Mouse (Mus musculus): ENCODE results near the gene Myo16. TPM values are rescaled to one million over a fixed set of nuclear protein-coding genes. Genes with fewer than 3 reads are reported as not detected.

Gene Myo16
- polyA plus RNA-seq, 1 experiment, result 0.44 TPM

DNA sequence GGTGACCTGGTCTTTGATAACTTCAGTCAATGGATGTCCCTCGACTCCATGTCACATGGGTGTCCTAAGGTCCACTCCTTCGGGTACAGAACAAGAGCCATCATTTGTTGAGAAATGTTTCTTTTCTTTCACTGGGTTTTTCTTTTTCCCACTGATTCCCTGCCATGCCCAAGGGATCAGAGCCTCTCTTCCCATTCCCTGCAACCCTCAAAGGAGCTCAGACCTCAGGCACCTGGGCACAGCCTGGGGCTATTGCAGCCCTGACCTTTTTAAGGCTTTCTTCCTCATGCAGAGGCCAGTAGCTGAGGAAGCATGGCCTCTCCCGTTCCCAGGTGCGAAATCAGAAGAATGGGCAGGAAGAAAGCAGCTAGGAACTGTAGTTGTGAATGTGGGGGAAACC, 23.4 kb downstream of the Myo16 start:
- Histone ChIP-seq H3K27ac (ENCODE audit: control insufficient read depth, insufficient read depth, low read depth, low read length) (no peak overlapping the region), H3K36me3 (ENCODE audit: control insufficient read depth, insufficient read depth, low read length) (no peaks in the 10 kb centered on the region), H3K4me1 (ENCODE audit: control insufficient read depth, insufficient read depth, low read length) (no peaks in the 10 kb centered on the region), H3K4me3 (ENCODE audit: control insufficient read depth, low read depth, low read length) (no peak overlapping the region), H3K27me3 (ENCODE audit: control insufficient read depth, insufficient read depth, low read length) (no peaks in the 10 kb centered on the region)
- TF ChIP-seq CTCF (IDR thresholded peaks at IDR 0.05; ENCODE audit: control insufficient read depth, insufficient read depth, insufficient replicate concordance, low read depth, low read length), result no peak
- no peak for TF ChIP-seq POLR2A (IDR thresholded peaks at IDR 0.05; ENCODE audit: control insufficient read depth, low read depth, low read length)

DNA sequence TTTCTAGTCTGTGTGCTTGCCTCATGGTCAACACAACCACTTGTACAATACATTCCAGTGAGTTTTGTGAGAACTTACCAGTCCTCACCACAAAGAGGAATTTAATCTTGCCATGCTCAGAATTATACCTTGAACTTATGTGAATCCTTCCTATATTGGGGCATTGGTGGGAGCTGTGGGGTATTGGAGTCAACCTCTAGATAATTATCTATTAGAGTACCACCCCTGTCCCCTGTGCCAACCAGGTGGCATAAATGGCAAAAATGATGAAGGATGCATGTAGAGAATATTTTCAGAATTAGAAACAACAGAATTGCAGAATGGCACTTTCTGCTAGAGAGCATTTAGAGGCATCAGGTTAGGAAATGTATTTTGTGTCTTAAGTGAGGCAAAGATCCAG, 25.3 kb downstream of the Myo16 start:
- Histone ChIP-seq H3K36me3 (ENCODE audit: control insufficient read depth, insufficient read depth, low read length) (no peaks in the 10 kb centered on the region), H3K27me3 (ENCODE audit: control insufficient read depth, insufficient read depth, low read length) (no peaks in the 10 kb centered on the region), H3K27ac (ENCODE audit: control insufficient read depth, insufficient read depth, low read depth, low read length) (no peak overlapping the region), H3K4me1 (ENCODE audit: control insufficient read depth, insufficient read depth, low read length) (no peaks in the 10 kb centered on the region), H3K4me3 (ENCODE audit: control insufficient read depth, low read depth, low read length) (no peak overlapping the region)
- TF ChIP-seq POLR2A (IDR thresholded peaks at IDR 0.05; ENCODE audit: control insufficient read depth, low read depth, low read length) (no peak), CTCF (IDR thresholded peaks at IDR 0.05; ENCODE audit: control insufficient read depth, insufficient read depth, insufficient replicate concordance, low read depth, low read length) (no peak)

DNA sequence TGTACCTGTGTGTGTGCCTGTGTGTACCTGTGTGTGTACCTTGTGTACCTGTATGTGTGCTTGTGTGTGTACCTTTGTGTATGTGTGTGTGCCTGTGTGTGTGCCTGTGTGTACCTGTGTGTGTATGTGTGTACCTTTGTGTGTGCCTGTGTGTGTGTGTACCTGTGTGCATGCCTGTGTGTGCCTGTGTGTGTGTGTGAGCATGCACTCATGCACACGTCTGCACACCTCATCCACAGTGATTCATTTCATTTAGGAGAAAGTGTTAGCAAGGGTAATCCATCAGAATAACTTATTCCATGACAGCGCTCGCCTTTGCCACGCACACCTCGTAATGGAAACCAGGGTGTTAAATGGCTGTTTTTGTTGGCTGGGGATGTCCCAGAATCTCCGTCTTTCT, 36.9 kb downstream of the Myo16 start:
- TF ChIP-seq POLR2A (IDR thresholded peaks at IDR 0.05; ENCODE audit: control insufficient read depth, low read depth, low read length) (no peak), CTCF (IDR thresholded peaks at IDR 0.05; ENCODE audit: control insufficient read depth, insufficient read depth, insufficient replicate concordance, low read depth, low read length) (no peak)
- Histone ChIP-seq H3K4me1 (ENCODE audit: control insufficient read depth, insufficient read depth, low read length) (no peaks in the 10 kb centered on the region), H3K36me3 (ENCODE audit: control insufficient read depth, insufficient read depth, low read length) (no peaks in the 10 kb centered on the region), H3K4me3 (ENCODE audit: control insufficient read depth, low read depth, low read length) (no peak overlapping the region), H3K27ac (ENCODE audit: control insufficient read depth, insufficient read depth, low read depth, low read length) (no peak overlapping the region), H3K27me3 (ENCODE audit: control insufficient read depth, insufficient read depth, low read length) (no peaks in the 10 kb centered on the region)

DNA sequence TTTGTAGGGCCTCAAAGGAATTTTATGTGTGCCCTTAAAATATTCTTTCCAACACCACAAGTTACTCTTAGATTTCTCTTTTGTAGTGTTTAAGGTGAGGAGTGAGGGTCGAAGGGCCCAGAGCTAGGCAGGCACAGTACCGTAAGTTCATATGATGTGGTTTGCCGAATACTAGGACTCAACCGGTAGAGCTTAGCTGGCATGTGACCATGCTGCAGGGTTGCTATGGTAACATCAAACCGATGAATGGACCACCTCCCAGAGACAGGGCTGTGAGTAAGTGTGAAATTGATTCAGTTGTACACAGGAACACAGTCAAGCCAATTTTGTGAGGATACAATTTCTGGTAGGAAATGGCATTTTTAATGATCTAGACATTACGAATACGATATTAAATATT, 44.5 kb downstream of the Myo16 start:
- TF ChIP-seq POLR2A (IDR thresholded peaks at IDR 0.05; ENCODE audit: control insufficient read depth, low read depth, low read length), result no peak
- no peak for TF ChIP-seq CTCF (IDR thresholded peaks at IDR 0.05; ENCODE audit: control insufficient read depth, insufficient read depth, insufficient replicate concordance, low read depth, low read length)
- no peaks in the 10 kb centered on the region for H3K27me3 ChIP-seq (ENCODE audit: control insufficient read depth, insufficient read depth, low read length)
- H3K4me1 ChIP-seq (ENCODE audit: control insufficient read depth, insufficient read depth, low read length), result no peaks in the 10 kb centered on the region
- no peaks in the 10 kb centered on the region for H3K36me3 ChIP-seq (ENCODE audit: control insufficient read depth, insufficient read depth, low read length)
- no peak overlapping the region for H3K27ac ChIP-seq (ENCODE audit: control insufficient read depth, insufficient read depth, low read depth, low read length)
- no peak overlapping the region for H3K4me3 ChIP-seq (ENCODE audit: control insufficient read depth, low read depth, low read length)

DNA sequence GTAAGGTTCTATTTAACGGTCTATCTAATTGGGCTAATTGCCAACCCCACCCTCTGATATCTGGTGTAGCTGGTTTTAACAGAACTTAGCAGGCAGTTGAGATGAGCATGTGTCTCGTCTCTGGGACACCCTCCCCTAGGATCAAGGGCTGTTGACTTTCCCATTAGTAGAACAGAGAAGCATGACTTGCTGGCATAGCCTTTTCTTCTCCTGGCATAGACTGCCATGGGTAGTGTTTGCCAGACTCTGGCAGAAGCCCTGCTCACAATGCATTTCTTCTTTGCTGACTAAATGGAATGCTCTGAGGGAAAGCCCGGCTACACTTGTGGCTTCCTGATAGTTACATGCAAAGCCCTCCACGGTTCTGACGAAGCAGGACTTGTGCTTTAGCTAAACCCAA, 45.6 kb downstream of the Myo16 start:
- Histone ChIP-seq H3K4me3 (ENCODE audit: control insufficient read depth, low read depth, low read length) (no peak overlapping the region), H3K4me1 (ENCODE audit: control insufficient read depth, insufficient read depth, low read length) (no peaks in the 10 kb centered on the region), H3K27me3 (ENCODE audit: control insufficient read depth, insufficient read depth, low read length) (no peaks in the 10 kb centered on the region), H3K27ac (ENCODE audit: control insufficient read depth, insufficient read depth, low read depth, low read length) (no peak overlapping the region), H3K36me3 (ENCODE audit: control insufficient read depth, insufficient read depth, low read length) (no peaks in the 10 kb centered on the region)
- TF ChIP-seq POLR2A (IDR thresholded peaks at IDR 0.05; ENCODE audit: control insufficient read depth, low read depth, low read length) (no peak), CTCF (IDR thresholded peaks at IDR 0.05; ENCODE audit: control insufficient read depth, insufficient read depth, insufficient replicate concordance, low read depth, low read length) (no peak)

DNA sequence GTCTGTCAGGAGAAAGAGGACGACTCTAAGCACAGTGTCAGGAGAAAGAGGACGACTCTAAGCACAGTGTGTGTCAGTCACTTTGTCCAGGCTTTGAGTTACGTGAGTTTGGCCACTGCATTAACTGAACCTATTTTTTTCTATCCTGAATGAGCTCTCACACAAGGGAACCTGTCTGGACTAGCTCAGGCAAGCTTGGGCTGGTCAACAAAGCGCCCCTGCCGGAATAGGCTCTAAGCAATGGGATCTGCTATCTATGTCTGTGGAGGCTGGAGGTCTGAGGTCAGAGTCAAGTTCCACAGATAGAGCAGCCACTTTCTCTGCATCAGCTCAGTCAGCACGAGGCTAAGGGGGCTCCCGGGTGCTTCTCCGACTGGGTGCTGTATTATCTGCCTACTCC, 46.3 kb downstream of the Myo16 start:
- H3K4me3 ChIP-seq (ENCODE audit: control insufficient read depth, low read depth, low read length), result no peak overlapping the region
- no peak overlapping the region for H3K27ac ChIP-seq (ENCODE audit: control insufficient read depth, insufficient read depth, low read depth, low read length)
- H3K36me3 ChIP-seq (ENCODE audit: control insufficient read depth, insufficient read depth, low read length), result no peaks in the 10 kb centered on the region
- no peak for TF ChIP-seq CTCF (IDR thresholded peaks at IDR 0.05; ENCODE audit: control insufficient read depth, insufficient read depth, insufficient replicate concordance, low read depth, low read length)
- no peak for TF ChIP-seq POLR2A (IDR thresholded peaks at IDR 0.05; ENCODE audit: control insufficient read depth, low read depth, low read length)
- no peaks in the 10 kb centered on the region for H3K4me1 ChIP-seq (ENCODE audit: control insufficient read depth, insufficient read depth, low read length)
- H3K27me3 ChIP-seq (ENCODE audit: control insufficient read depth, insufficient read depth, low read length), result no peaks in the 10 kb centered on the region

DNA sequence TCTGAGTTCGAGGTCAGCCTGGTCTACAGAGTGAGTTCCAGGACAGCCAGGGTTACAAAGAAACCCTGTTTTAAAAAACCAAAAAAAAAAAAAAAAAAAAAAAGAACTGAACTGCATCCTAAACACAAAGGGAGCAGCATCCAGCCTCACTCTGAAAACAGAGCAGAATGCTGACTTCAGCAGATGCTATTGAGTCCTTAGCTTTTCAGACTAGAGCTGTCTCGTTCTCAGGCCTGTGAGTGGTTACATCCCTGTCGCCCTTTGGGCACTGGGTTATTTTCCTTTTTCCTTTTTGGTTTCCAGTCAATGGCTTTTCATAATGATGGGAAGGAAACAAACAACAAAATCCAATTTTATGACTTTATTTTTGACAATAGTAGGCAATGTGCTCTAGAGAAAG, 61.3 kb downstream of the Myo16 start:
- no peaks in the 10 kb centered on the region for H3K27me3 ChIP-seq (ENCODE audit: control insufficient read depth, insufficient read depth, low read length)
- TF ChIP-seq CTCF (IDR thresholded peaks at IDR 0.05; ENCODE audit: control insufficient read depth, insufficient read depth, insufficient replicate concordance, low read depth, low read length) (no peak), POLR2A (IDR thresholded peaks at IDR 0.05; ENCODE audit: control insufficient read depth, low read depth, low read length) (no peak)
- H3K27ac ChIP-seq (ENCODE audit: control insufficient read depth, insufficient read depth, low read depth, low read length), result no peak overlapping the region
- no peak overlapping the region for H3K4me3 ChIP-seq (ENCODE audit: control insufficient read depth, low read depth, low read length)
- no peaks in the 10 kb centered on the region for H3K36me3 ChIP-seq (ENCODE audit: control insufficient read depth, insufficient read depth, low read length)
- H3K4me1 ChIP-seq (ENCODE audit: control insufficient read depth, insufficient read depth, low read length), result no peaks in the 10 kb centered on the region

DNA sequence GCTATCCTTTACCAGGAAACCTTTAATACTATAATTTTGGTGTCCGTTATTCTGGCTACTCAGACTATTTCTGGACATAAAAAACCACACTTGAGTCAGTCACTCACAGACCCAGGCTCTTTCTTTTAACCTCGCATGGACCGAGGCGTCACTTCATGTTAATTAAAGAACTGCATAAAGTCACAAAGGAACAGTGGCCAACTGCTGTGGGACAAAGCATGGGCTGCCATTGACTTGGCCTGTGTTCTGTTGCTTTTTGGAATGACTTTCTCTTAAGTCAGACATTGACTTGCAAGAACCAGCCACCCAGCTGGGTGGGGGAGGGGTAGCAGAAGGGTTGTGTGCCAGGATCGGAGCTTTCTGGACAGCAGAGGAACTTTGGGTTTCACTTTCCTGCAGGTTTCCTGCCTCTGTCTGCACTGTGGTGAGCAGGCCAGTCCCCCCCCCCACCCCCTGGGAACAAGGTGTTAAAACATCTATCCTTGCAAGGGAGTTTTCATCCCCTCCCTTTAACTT, 66.1 kb downstream of the Myo16 start:
- H3K27me3 ChIP-seq (ENCODE audit: control insufficient read depth, insufficient read depth, low read length), result no peaks in the 10 kb centered on the region
- H3K27ac ChIP-seq (ENCODE audit: control insufficient read depth, insufficient read depth, low read depth, low read length), result no peak overlapping the region
- TF ChIP-seq POLR2A (IDR thresholded peaks at IDR 0.05; ENCODE audit: control insufficient read depth, low read depth, low read length) (no peak), CTCF (IDR thresholded peaks at IDR 0.05; ENCODE audit: control insufficient read depth, insufficient read depth, insufficient replicate concordance, low read depth, low read length) (no peak)
- H3K4me1 ChIP-seq (ENCODE audit: control insufficient read depth, insufficient read depth, low read length), result no peaks in the 10 kb centered on the region
- H3K36me3 ChIP-seq (ENCODE audit: control insufficient read depth, insufficient read depth, low read length), result no peaks in the 10 kb centered on the region
- no peak overlapping the region for H3K4me3 ChIP-seq (ENCODE audit: control insufficient read depth, low read depth, low read length)

Data from testis, adult 2 months (tissue).